Mouse (Mus musculus) C2C12 (cell line): ENCODE measurements around the gene Defb43.

ENCODE experiments used
- CTCF ChIP-seq: IDR thresholded peaks from one replicate; pipeline ENCODE4 v1.5.1; 2011; ENCODE audit not compliant: control insufficient read depth, insufficient read depth, insufficient read length
- MAX ChIP-seq: IDR thresholded peaks from one replicate; pipeline ENCODE4 v1.6.1; 2011; ENCODE audit warnings: mild to moderate bottlenecking, control low read depth
- MYOG ChIP-seq: IDR thresholded peaks from one replicate; pipeline ENCODE4 v1.6.1; 2011; ENCODE audit not compliant: control insufficient read depth, insufficient read length; ENCODE audit errors: extremely low read depth
- USF1 ChIP-seq: IDR thresholded peaks from one replicate; pipeline ENCODE4 v1.6.1; 2011; ENCODE audit warnings: low read depth, mild to moderate bottlenecking, control low read depth, moderate library complexity

GRCm38 (mm10) chr14:63050769-63051168, 39.2 kb downstream of the Defb43 start:
- TF ChIP-seq CTCF (peak; percentile 54), USF1 (no peak), MYOG (no peak), MAX (no peak)
